Mouse (Mus musculus) forebrain, embryonic 15.5 days (tissue): ENCODE measurements around the gene Mrps18b. TPM values are rescaled to one million over a fixed set of nuclear protein-coding genes. Genes with fewer than 3 reads are reported as not detected.

Experiments used
- ATAC-seq: fragments of 200-750 bp; cut with Nextera tagmentation; replicated peaks from 2 replicates; pipeline ENCODE4 v1.8.0; 2017; ENCODE audit warnings: mild to moderate bottlenecking, moderate TSS enrichment, moderate library complexity
- H3K27ac ChIP-seq: fragments of 300-500 bp; sonication (generic); replicated peaks from 2 replicates; pipeline ENCODE4 v1.5.1; 2015; ENCODE audit warnings: mild to moderate bottlenecking, inconsistent platforms
- H3K27me3 ChIP-seq: fragments of 300-500 bp; sonication (generic); 2 replicates; pipeline ENCODE4 v1.6.1; 2015; ENCODE audit warnings: inconsistent platforms
- H3K36me3 ChIP-seq: fragments of 300-500 bp; sonication (generic); 2 replicates; pipeline ENCODE4 v1.6.1; 2015; ENCODE audit warnings: mild to moderate bottlenecking, inconsistent platforms
- H3K4me1 ChIP-seq: fragments of 300-500 bp; sonication (generic); 2 replicates; pipeline ENCODE4 v1.6.1; 2015; ENCODE audit warnings: inconsistent platforms
- H3K4me2 ChIP-seq: fragments of 300-500 bp; sonication (generic); replicated peaks from 2 replicates; pipeline ENCODE4 v1.6.1; 2015; ENCODE audit warnings: mild to moderate bottlenecking, inconsistent platforms
- H3K4me3 ChIP-seq: fragments of 300-500 bp; sonication (generic); 2 replicates; pipeline ENCODE4 v1.5.1; 2015; ENCODE audit warnings: mild to moderate bottlenecking, inconsistent platforms
- H3K9ac ChIP-seq: fragments of 300-500 bp; sonication (generic); replicated peaks from 2 replicates; pipeline ENCODE4 v1.6.1; 2015; ENCODE audit warnings: mild to moderate bottlenecking, inconsistent platforms
- H3K9me3 ChIP-seq: fragments of 300-500 bp; sonication (generic); 2 replicates; pipeline ENCODE4 v1.6.1; 2016; ENCODE audit warnings: inconsistent platforms
- WGBS: fragments of 180-500 bp; shearing (Covaris S2); methylation state at CpG from one replicate; pipeline ENCODE4 v1.1.7; 2015; ENCODE audit warnings: mixed read lengths; 5-methylcytosine and 5-hydroxymethylcytosine counted together
- polyA plus RNA-seq: library from polyadenylated mRNA; unstranded; fragments of >200 nt; fragmentation: Nextera tagmentation; extraction: Ambion mirVana; gene quantifications from 2 replicates; pipeline ENCODE4 v1.2.1, GENCODE M21; 2015

Gene Mrps18b
- polyA plus RNA-seq, 1 experiment from 2014 or later, result 54.1 TPM

- ATAC-seq, result no peak
- peak overlapping the region; percentile 89 for H3K9ac ChIP-seq
- peaks cover 79% of the 10 kb centered on the region for H3K4me1 ChIP-seq
- H3K4me3 ChIP-seq, result peak overlapping the region; percentile 64
- H3K36me3 ChIP-seq, result peaks cover 5% of the 10 kb centered on the region
- H3K27me3 ChIP-seq, result no peaks in the 10 kb centered on the region
- H3K9me3 ChIP-seq, result no peaks in the 10 kb centered on the region
- WGBS, result 3% methylated on average over 7 of the region's 7 CpGs
- H3K4me2 ChIP-seq, result peak overlapping the region; percentile 76
- peak overlapping the region; percentile 97 for H3K27ac ChIP-seq
Observed at GRCm38 (mm10) chr17:35868961-35869345, 47.2 kb downstream of the Mrps18b start.

- H3K4me3 ChIP-seq, result peak overlapping the region; percentile 64
- no peak for ATAC-seq
- H3K9me3 ChIP-seq, result no peaks in the 10 kb centered on the region
- H3K27me3 ChIP-seq, result no peaks in the 10 kb centered on the region
- H3K4me1 ChIP-seq, result peaks cover 75% of the 10 kb centered on the region
- H3K27ac ChIP-seq, result peak overlapping the region; percentile 97
- H3K4me2 ChIP-seq, result peak overlapping the region; percentile 76
- H3K9ac ChIP-seq, result peak overlapping the region; percentile 89
- peaks cover 5% of the 10 kb centered on the region for H3K36me3 ChIP-seq
- WGBS, result 33% methylated on average over 17 of the region's 17 CpGs
Observed at GRCm38 (mm10) chr17:35868165-35868820, 47.9 kb downstream of the Mrps18b start.

- peaks cover 65% of the 10 kb centered on the region for H3K4me1 ChIP-seq
- peaks cover 5% of the 10 kb centered on the region for H3K36me3 ChIP-seq
- 8% methylated on average over 26 of the region's 26 CpGs for WGBS
- peak overlapping the region; percentile 64 for H3K4me3 ChIP-seq
- no peak for ATAC-seq
- no peaks in the 10 kb centered on the region for H3K27me3 ChIP-seq
- H3K9ac ChIP-seq, result peak overlapping the region; percentile 89
- H3K27ac ChIP-seq, result peak overlapping the region; percentile 97
- peak overlapping the region; percentile 76 for H3K4me2 ChIP-seq
- H3K9me3 ChIP-seq, result no peaks in the 10 kb centered on the region
Observed at GRCm38 (mm10) chr17:35866911-35867890, 49.0 kb downstream of the Mrps18b start.

- Histone ChIP-seq H3K27me3 (no peaks in the 10 kb centered on the region), H3K4me3 (peak overlapping the region; percentile 64), H3K36me3 (peaks cover 3% of the 10 kb centered on the region), H3K4me2 (peak overlapping the region; percentile 76), H3K9ac (peak overlapping the region; percentile 89), H3K9me3 (no peaks in the 10 kb centered on the region), H3K27ac (peak overlapping the region; percentile 97), H3K4me1 (peaks cover 65% of the 10 kb centered on the region)
- WGBS, result 0% methylated on average over 33 of the region's 38 CpGs
- peak; percentile 39 for ATAC-seq
Observed at GRCm38 (mm10) chr17:35866281-35866831, 49.8 kb downstream of the Mrps18b start.

- no peaks in the 10 kb centered on the region for H3K36me3 ChIP-seq
- no peaks in the 10 kb centered on the region for H3K27me3 ChIP-seq
- peak; percentile 47 for ATAC-seq
- no peaks in the 10 kb centered on the region for H3K9me3 ChIP-seq
- peak within 1 kb of the TSS; percentile 76 for H3K4me2 ChIP-seq
- peaks cover 64% of the 10 kb centered on the region for H3K4me1 ChIP-seq
- H3K4me3 ChIP-seq, result peak within 1 kb of the TSS; percentile 64
- H3K27ac ChIP-seq, result peak within 1 kb of the TSS; percentile 97
- H3K9ac ChIP-seq, result peak within 1 kb of the TSS; percentile 89
- WGBS, result under 1% methylated on average over 45 of the region's 48 CpGs
Observed at GRCm38 (mm10) chr17:35865481-35866280, 50.5 kb downstream of the Mrps18b start, which contains the start of gene Ppp1r18. Gene Ppp1r18 (plus strand): TSS chr17:35865593.

GRCm38 (mm10) chr17:35864832-35865353 is 51.3 kb downstream of the Mrps18b start:
- H3K4me3 ChIP-seq, result peak overlapping the region; percentile 64
- H3K9ac ChIP-seq, result peak overlapping the region; percentile 89
- peak overlapping the region; percentile 76 for H3K4me2 ChIP-seq
- H3K4me1 ChIP-seq, result peaks cover 59% of the 10 kb centered on the region
- no peaks in the 10 kb centered on the region for H3K27me3 ChIP-seq
- 29% methylated on average over 10 of the region's 10 CpGs for WGBS
- peak overlapping the region; percentile 97 for H3K27ac ChIP-seq
- H3K9me3 ChIP-seq, result no peaks in the 10 kb centered on the region
- H3K36me3 ChIP-seq, result no peaks in the 10 kb centered on the region
- no peak for ATAC-seq

GRCm38 (mm10) chr17:35861198-35861857 is 54.9 kb downstream of the Mrps18b start, which contains the start of gene Nrm:
Gene Nrm (plus strand): TSS chr17:35861318.
- H3K4me1 ChIP-seq, result peaks cover 27% of the 10 kb centered on the region
- peak within 1 kb of the TSS; percentile 94 for H3K27ac ChIP-seq
- whole genome bisulfite sequencing, result under 1% methylated on average over 47 of the region's 47 CpGs
- H3K27me3 ChIP-seq, result no peaks in the 10 kb centered on the region
- peak; percentile 95 for ATAC-seq
- peak within 1 kb of the TSS; percentile 64 for H3K4me2 ChIP-seq
- H3K9me3 ChIP-seq, result no peaks in the 10 kb centered on the region
- peak within 1 kb of the TSS; percentile 64 for H3K9ac ChIP-seq
- H3K36me3 ChIP-seq, result peaks cover 15% of the 10 kb centered on the region
- H3K4me3 ChIP-seq, result peak within 1 kb of the TSS; percentile 66

- Histone ChIP-seq H3K9me3 (no peaks in the 10 kb centered on the region), H3K27me3 (no peaks in the 10 kb centered on the region), H3K36me3 (peaks cover 15% of the 10 kb centered on the region), H3K4me3 (peak overlapping the region; percentile 66), H3K27ac (peak overlapping the region; percentile 94), H3K4me2 (peak overlapping the region; percentile 64), H3K4me1 (peaks cover 27% of the 10 kb centered on the region), H3K9ac (peak overlapping the region; percentile 64)
- WGBS, result 3% methylated on average over 12 of the region's 12 CpGs
- ATAC-seq, result peak; percentile 11; the same call in 1 of the 2 replicates
Observed at GRCm38 (mm10) chr17:35860831-35861197, 55.4 kb downstream of the Mrps18b start.
